Mouse (Mus musculus) heart, embryonic 14.5 days (tissue): ENCODE data around the gene Tia1. TPM values are rescaled to one million over a fixed set of nuclear protein-coding genes. Genes with fewer than 3 reads are reported as not detected.

Experiments
- ATAC-seq: fragments of 200-750 bp; cut with Nextera tagmentation; 2 replicates; pipeline ENCODE4 v1.8.0; 2017; ENCODE audit warnings: low read depth, moderate TSS enrichment; ENCODE audit not compliant: insufficient number of reproducible peaks, insufficient read depth, low FRiP score
- H3K27ac ChIP-seq, 2 experiments: fragments of 200-500 bp in 1 of 2; fragments of 300-500 bp in 1 of 2; sonication (generic) in 1 of 2; replicated peaks in 1 of 2; 2 replicates each; pipeline ENCODE4 v1.5.1; 2012 to 2014; ENCODE audit warnings: low read depth in 2 of 2, low read length in 2 of 2, control low read depth in 1 of 2, mild to moderate bottlenecking in 1 of 2, mixed read lengths in 1 of 2; ENCODE audit not compliant: control insufficient read depth in 1 of 2, insufficient read depth in 1 of 2
- H3K27me3 ChIP-seq: fragments of 300-500 bp; sonication (generic); 2 replicates; pipeline ENCODE4 v1.6.1; 2014; ENCODE audit warnings: mild to moderate bottlenecking, low read length, control low read depth; ENCODE audit not compliant: control insufficient read depth, insufficient read depth
- H3K36me3 ChIP-seq: fragments of 300-500 bp; sonication (generic); 2 replicates; pipeline ENCODE4 v1.6.1; 2014; ENCODE audit warnings: mild to moderate bottlenecking, control low read depth, low read length, mixed read lengths; ENCODE audit not compliant: control insufficient read depth, insufficient read depth
- H3K4me1 ChIP-seq, 2 experiments: fragments of 200-500 bp in 1 of 2; fragments of 300-500 bp in 1 of 2; sonication (generic) in 1 of 2; 2 replicates each; pipeline ENCODE4 v1.6.1; 2012 to 2014; ENCODE audit warnings: low read length in 2 of 2, control low read depth in 1 of 2, mixed read lengths in 1 of 2; ENCODE audit not compliant: control insufficient read depth in 2 of 2, insufficient read depth in 2 of 2
- H3K4me2 ChIP-seq: fragments of 300-500 bp; sonication (generic); 2 replicates; pipeline ENCODE4 v1.6.1; 2014; ENCODE audit warnings: mild to moderate bottlenecking, low read length
- H3K4me3 ChIP-seq, 2 experiments: fragments of 200-500 bp in 1 of 2; fragments of 300-500 bp in 1 of 2; sonication (generic) in 1 of 2; 2 replicates each; pipeline ENCODE4 v1.5.1; 2012 to 2014; ENCODE audit warnings: low read length in 2 of 2, mild to moderate bottlenecking in 2 of 2, control low read depth in 1 of 2, low read depth in 1 of 2, moderate library complexity in 1 of 2; ENCODE audit not compliant: control insufficient read depth in 1 of 2, insufficient read depth in 1 of 2
- H3K9ac ChIP-seq: fragments of 300-500 bp; sonication (generic); 2 replicates; pipeline ENCODE4 v1.6.1; 2014; ENCODE audit warnings: mild to moderate bottlenecking, low read length
- H3K9me3 ChIP-seq: fragments of 300-500 bp; sonication (generic); 2 replicates; pipeline ENCODE4 v1.6.1; 2016; ENCODE audit warnings: low read length, control low read depth; ENCODE audit not compliant: control insufficient read depth
- WGBS: fragments of 180-500 bp; shearing (Covaris S2); extraction: QIAGEN DNeasy Blood & Tissue Kit; methylation state at CpG from one replicate; pipeline ENCODE4 v1.1.7; 2014; 5-methylcytosine and 5-hydroxymethylcytosine counted together
- polyA plus RNA-seq: library from polyadenylated mRNA; unstranded; fragments of >200 nt; fragmentation: Nextera tagmentation; extraction: Ambion mirVana; gene quantifications from 2 replicates; pipeline ENCODE4 v1.2.1, GENCODE M21; 2014

Gene Tia1
- polyA plus RNA-seq, 1 experiment from 2014 or later = 133 TPM

GRCm38 (mm10) chr6:86397257-86397980, 6.6 kb upstream of the Tia1 start:
- peaks cover 12% of the 10 kb centered on the region for H3K36me3 ChIP-seq
- H3K4me1 ChIP-seq = peaks cover 9 to 30% of the 10 kb centered on the region in 2 experiments
- peak overlapping the region; percentile 79 for H3K4me2 ChIP-seq
- peak overlapping the region; percentile 91 for H3K9ac ChIP-seq
- no peak; the same call in 1 of the 2 replicates for ATAC-seq
- peak overlapping the region; percentile 84 to 94 for H3K4me3 ChIP-seq
- no peaks in the 10 kb centered on the region for H3K9me3 ChIP-seq
- no peaks in the 10 kb centered on the region for H3K27me3 ChIP-seq
- H3K27ac ChIP-seq = peak overlapping the region; percentile 42 to 89; a peak in 3 of 4 replicates
- WGBS = 3% methylated on average over 14 of the region's 14 CpGs

GRCm38 (mm10) chr6:86398986-86399385, 5.0 kb upstream of the Tia1 start:
- Histone ChIP-seq H3K27me3 (no peaks in the 10 kb centered on the region), H3K4me2 (no peak overlapping the region), H3K36me3 (peaks cover 4% of the 10 kb centered on the region; the same call in 1 of the 2 replicates), H3K9ac (no peak overlapping the region), H3K27ac (no peak overlapping the region), H3K4me1 (peaks cover 9 to 30% of the 10 kb centered on the region in 2 experiments), H3K4me3 (no peak overlapping the region), H3K9me3 (no peaks in the 10 kb centered on the region)
- 74% methylated on average over 2 of the region's 2 CpGs for WGBS
- no peak for ATAC-seq

GRCm38 (mm10) chr6:86399995-86400394, 4.0 kb upstream of the Tia1 start:
- Histone ChIP-seq H3K4me3 (no peak overlapping the region), H3K4me2 (no peak overlapping the region), H3K27ac (no peak overlapping the region), H3K36me3 (no peaks in the 10 kb centered on the region), H3K9ac (no peak overlapping the region), H3K4me1 (peaks cover 7 to 20% of the 10 kb centered on the region in 2 experiments), H3K27me3 (no peaks in the 10 kb centered on the region), H3K9me3 (no peaks in the 10 kb centered on the region)
- WGBS = 64% methylated on average over 2 of the region's 2 CpGs
- no peak for ATAC-seq

- ATAC-seq = peak; percentile 18; the same call in 1 of the 2 replicates
- Histone ChIP-seq H3K4me2 (peak overlapping the region; percentile 50), H3K9me3 (no peaks in the 10 kb centered on the region), H3K36me3 (no peaks in the 10 kb centered on the region), H3K4me1 (peaks cover 0 to 16% of the 10 kb centered on the region in 2 experiments; a peak in 2 of 4 replicates), H3K27me3 (no peaks in the 10 kb centered on the region), H3K27ac (no peak overlapping the region), H3K4me3 (peak overlapping the region; percentile 12 to 28; a peak in 2 of 4 replicates), H3K9ac (no peak overlapping the region)
- WGBS = 3% methylated on average over 9 of the region's 9 CpGs
Measured at GRCm38 (mm10) chr6:86400972-86401371, 3.0 kb upstream of the Tia1 start.

- Histone ChIP-seq H3K27ac (0 out of 4 replicates have a peak overlapping the region, but pooled peaks of 1 of the 2 experiments have one; percentile 9), H3K9me3 (no peaks in the 10 kb centered on the region), H3K4me2 (peak overlapping the region; percentile 63), H3K4me1 (peaks cover 2 to 20% of the 10 kb centered on the region in 2 experiments; a peak in 3 of 4 replicates), H3K36me3 (peaks cover 10% of the 10 kb centered on the region), H3K27me3 (no peaks in the 10 kb centered on the region), H3K4me3 (peak overlapping the region; percentile 13 to 91; a peak in 3 of 4 replicates), H3K9ac (peak overlapping the region; percentile 99)
- no peak for ATAC-seq
- 36% methylated on average over 12 of the region's 12 CpGs for WGBS
Measured at GRCm38 (mm10) chr6:86402681-86403607, 1.1 kb upstream of the Tia1 start.

- Histone ChIP-seq H3K4me3 (peak overlapping the region; percentile 83 to 91), H3K27ac (peak overlapping the region; percentile 99 to 100; a peak in 3 of 4 replicates), H3K36me3 (peaks cover 10% of the 10 kb centered on the region), H3K9me3 (no peaks in the 10 kb centered on the region), H3K4me2 (peak overlapping the region; percentile 63), H3K9ac (peak overlapping the region; percentile 99), H3K27me3 (no peaks in the 10 kb centered on the region), H3K4me1 (peaks cover 2 to 20% of the 10 kb centered on the region in 2 experiments; a peak in 3 of 4 replicates)
- peak; percentile 52; the same call in 1 of the 2 replicates for ATAC-seq
- under 1% methylated on average over 15 of the region's 15 CpGs for WGBS
Measured at GRCm38 (mm10) chr6:86403728-86404099, 305 bp upstream of the Tia1 start.

GRCm38 (mm10) chr6:86404996-86405395, 977 bp downstream of the Tia1 start:
- H3K4me2 ChIP-seq = peak overlapping the region; percentile 78
- H3K27ac ChIP-seq = peak overlapping the region; percentile 99 to 100
- H3K4me3 ChIP-seq = peak overlapping the region; percentile 83 to 91
- no peak for ATAC-seq
- H3K9me3 ChIP-seq = no peaks in the 10 kb centered on the region
- peaks cover 15% of the 10 kb centered on the region for H3K36me3 ChIP-seq
- WGBS = under 1% methylated on average over 11 of the region's 11 CpGs
- H3K27me3 ChIP-seq = no peaks in the 10 kb centered on the region
- H3K9ac ChIP-seq = peak overlapping the region; percentile 99
- peaks cover 2 to 20% of the 10 kb centered on the region in 2 experiments; a peak in 3 of 4 replicates for H3K4me1 ChIP-seq
